Mouse (Mus musculus) midbrain, postnatal 0 days (tissue): ENCODE results near the gene Bad. TPM values are rescaled to one million over a fixed set of nuclear protein-coding genes. Genes with fewer than 3 reads are reported as not detected.

Experiments used
- ATAC-seq: fragments of 200-750 bp; cut with Nextera tagmentation; 2 replicates; pipeline ENCODE4 v1.8.0; 2017; ENCODE audit warnings: moderate number of reproducible peaks, mild to moderate bottlenecking, moderate TSS enrichment, moderate library complexity; ENCODE audit not compliant: low FRiP score
- DNase-seq: peaks from one replicate; pipeline ENCODE4 v3.0.0-alpha.2; 2015; ENCODE audit warnings: low spot score
- H3K27ac ChIP-seq: fragments of 300-500 bp; sonication (generic); 2 replicates; pipeline ENCODE4 v1.5.1; 2014; ENCODE audit warnings: low read depth, mild to moderate bottlenecking, low read length, mixed read lengths
- H3K27me3 ChIP-seq: fragments of 300-500 bp; sonication (generic); 2 replicates; pipeline ENCODE4 v1.6.1; 2014; ENCODE audit warnings: low read length, control low read depth, mixed read lengths; ENCODE audit not compliant: insufficient read depth
- H3K36me3 ChIP-seq: fragments of 300-500 bp; sonication (generic); 2 replicates; pipeline ENCODE4 v1.6.1; 2014; ENCODE audit warnings: low read length, control low read depth, mixed read lengths; ENCODE audit not compliant: insufficient read depth
- H3K4me1 ChIP-seq: fragments of 300-500 bp; sonication (generic); 2 replicates; pipeline ENCODE4 v1.6.1; 2014; ENCODE audit warnings: mild to moderate bottlenecking, control low read depth, antibody characterized with exemption, low read length, mixed read lengths; ENCODE audit not compliant: insufficient read depth
- H3K4me2 ChIP-seq: fragments of 300-500 bp; sonication (generic); 2 replicates; pipeline ENCODE4 v1.6.1; 2014; ENCODE audit warnings: low read depth, mild to moderate bottlenecking, low read length, mixed read lengths; ENCODE audit not compliant: poor library complexity, severe bottlenecking
- H3K4me3 ChIP-seq: fragments of 300-500 bp; sonication (generic); 2 replicates; pipeline ENCODE4 v1.5.1; 2014; ENCODE audit warnings: low read depth, mild to moderate bottlenecking, low read length, moderate library complexity
- H3K9ac ChIP-seq: fragments of 300-500 bp; sonication (generic); replicated peaks from 2 replicates; pipeline ENCODE4 v1.6.1; 2014; ENCODE audit warnings: mild to moderate bottlenecking, low read length, moderate library complexity, mixed read lengths; ENCODE audit not compliant: poor library complexity, severe bottlenecking
- H3K9me3 ChIP-seq: fragments of 300-500 bp; sonication (generic); 2 replicates; pipeline ENCODE4 v1.6.1; 2016; ENCODE audit warnings: low read length, control low read depth
- CTCF ChIP-seq: IDR thresholded peaks from 2 replicates; pipeline ENCODE4 v1.5.1; 2016; ENCODE audit warnings: antibody characterized with exemption, mild to moderate bottlenecking
- WGBS: fragments of 180-500 bp; shearing (Covaris S2); extraction: QIAGEN DNeasy Blood & Tissue Kit; methylation state at CpG from one replicate; pipeline ENCODE4 v1.1.7; 2014; 5-methylcytosine and 5-hydroxymethylcytosine counted together
- polyA plus RNA-seq: library from polyadenylated mRNA; unstranded; fragments of >200 nt; fragmentation: Nextera tagmentation; extraction: Ambion mirVana; gene quantifications from 2 replicates; pipeline ENCODE4 v1.2.1, GENCODE M21; 2015
- total RNA-seq: library from RNA; depleted of rRNA; stranded (reverse); fragments of >200 nt; gene quantifications from 2 replicates; pipeline ENCODE4 v1.2.3, GENCODE M21; 2014

Gene Bad
- total and polyA plus RNA-seq, 2 experiments from 2014 or later, result 50.3 to 91.6 TPM

DNA sequence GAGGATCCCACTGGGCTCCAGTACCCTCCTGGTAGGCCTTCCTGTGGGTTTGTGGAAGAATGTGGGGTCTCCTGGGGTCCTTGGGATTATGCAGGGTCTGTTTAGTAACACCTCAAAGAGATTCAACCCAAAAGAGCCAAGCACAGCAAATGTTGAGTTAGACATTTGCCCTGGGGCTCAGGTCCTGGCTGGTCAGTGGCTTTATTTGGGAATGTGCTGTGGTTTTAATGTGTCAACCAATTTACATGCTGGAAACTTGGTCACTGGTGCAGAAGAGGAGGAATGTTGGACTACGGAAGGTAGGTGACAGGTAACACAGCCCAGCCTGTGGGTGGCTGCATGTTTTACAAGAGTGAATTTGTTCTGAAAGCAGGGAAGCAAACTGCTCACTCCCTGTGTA lies 38.6 kb upstream of the Bad start:
- peaks cover 27% of the 10 kb centered on the region for H3K36me3 ChIP-seq
- 0 out of 2 replicates have a peak, but pooled peaks cover 3% of the 10 kb centered on the region for H3K27me3 ChIP-seq
- no peak overlapping the region for H3K9ac ChIP-seq
- no peak for DNase-seq
- ATAC-seq, result no peak
- no peaks in the 10 kb centered on the region for H3K9me3 ChIP-seq
- H3K4me3 ChIP-seq, result no peak overlapping the region
- peaks cover 5% of the 10 kb centered on the region for H3K4me1 ChIP-seq
- H3K4me2 ChIP-seq, result no peak overlapping the region
- no peak for TF ChIP-seq CTCF
- no peak overlapping the region for H3K27ac ChIP-seq
- 100% methylated on average over 1 of the region's 1 CpGs for WGBS

DNA sequence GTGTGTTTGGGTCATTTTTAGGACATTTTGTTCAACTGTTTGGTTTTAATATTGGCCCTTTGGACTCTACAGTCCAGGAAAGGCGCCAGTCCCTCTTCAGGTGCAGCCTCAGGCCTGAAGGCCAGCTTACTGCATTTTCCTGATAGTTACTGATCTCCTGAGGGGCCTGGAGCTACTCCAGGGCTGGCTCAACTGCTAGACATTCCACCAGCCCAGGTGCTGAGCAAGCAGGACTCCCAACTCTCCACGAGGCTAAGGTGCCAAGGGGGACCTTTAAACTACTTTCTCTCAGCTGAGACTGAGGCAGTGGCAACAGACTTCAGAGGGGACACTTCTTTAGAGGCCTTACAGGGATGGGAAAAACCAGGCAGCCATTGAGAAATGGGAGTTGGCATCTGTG lies 36.8 kb upstream of the Bad start:
- Histone ChIP-seq H3K4me2 (no peak overlapping the region), H3K4me1 (peaks cover 9% of the 10 kb centered on the region), H3K36me3 (peaks cover 27% of the 10 kb centered on the region), H3K27ac (no peak overlapping the region), H3K4me3 (no peak overlapping the region), H3K27me3 (no peaks in the 10 kb centered on the region), H3K9me3 (no peaks in the 10 kb centered on the region), H3K9ac (no peak overlapping the region)
- TF ChIP-seq CTCF, result no peak
- WGBS, result 84% methylated on average over 2 of the region's 2 CpGs
- DNase-seq, result no peak
- ATAC-seq, result no peak

DNA sequence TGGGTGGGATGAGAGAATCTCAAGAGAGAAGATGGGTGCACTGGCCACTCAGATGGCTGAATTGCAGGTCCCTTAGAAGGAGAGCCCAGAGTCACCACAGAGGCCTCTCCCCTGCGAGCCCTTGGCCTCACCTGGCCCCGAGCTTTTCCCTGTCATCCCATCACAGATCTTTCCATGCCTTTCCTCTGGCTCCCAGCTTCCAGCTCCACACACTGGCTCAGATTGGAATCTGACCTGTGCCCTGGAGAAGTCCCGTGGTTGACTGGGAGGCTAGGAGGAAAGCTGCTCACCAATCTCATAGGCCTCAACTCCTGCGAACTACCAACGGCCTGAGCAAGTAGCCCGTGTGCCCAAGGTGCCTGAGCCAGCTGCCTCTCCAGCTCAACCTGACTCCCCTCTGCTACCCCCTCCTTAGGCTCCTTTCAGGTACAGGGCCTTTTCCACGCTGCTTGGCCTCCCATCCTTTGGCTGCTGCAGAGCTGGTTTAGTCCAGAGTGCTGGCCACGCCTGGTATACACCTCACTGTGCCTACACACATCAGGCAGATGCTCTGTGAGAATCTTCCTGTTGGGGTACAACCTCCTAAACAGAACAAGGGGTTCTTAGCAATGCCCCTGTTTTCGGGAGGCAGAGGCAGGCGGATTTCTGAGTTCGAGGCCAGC lies 36.0 kb upstream of the Bad start:
- no peak for TF ChIP-seq CTCF
- ATAC-seq, result no peak
- H3K4me3 ChIP-seq, result no peak overlapping the region
- no peaks in the 10 kb centered on the region for H3K27me3 ChIP-seq
- no peak for DNase-seq
- no peak overlapping the region for H3K27ac ChIP-seq
- no peaks in the 10 kb centered on the region for H3K9me3 ChIP-seq
- peaks cover 9% of the 10 kb centered on the region for H3K4me1 ChIP-seq
- peaks cover 27% of the 10 kb centered on the region for H3K36me3 ChIP-seq
- no peak overlapping the region for H3K4me2 ChIP-seq
- 94% methylated on average over 11 of the region's 11 CpGs for WGBS
- H3K9ac ChIP-seq, result no peak overlapping the region

DNA sequence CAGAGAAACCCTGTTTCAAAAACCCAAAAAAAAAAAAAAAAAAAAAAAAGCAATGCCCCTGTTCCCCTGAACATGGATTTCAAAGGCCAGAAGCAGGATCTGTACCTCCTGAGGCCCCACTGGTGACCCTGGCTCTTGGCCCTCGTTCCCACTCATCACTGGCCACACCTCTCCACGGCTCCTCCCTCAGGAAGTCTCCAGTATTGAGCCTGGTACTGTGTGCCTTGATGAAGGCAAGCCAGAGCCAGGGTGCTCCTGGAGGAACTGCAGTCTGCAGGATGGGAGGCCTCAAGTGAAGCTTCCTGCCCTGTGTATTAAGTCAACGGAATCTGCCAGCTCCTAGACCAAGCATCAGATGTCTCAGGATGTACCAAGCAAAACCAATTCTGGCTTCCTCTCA lies 35.5 kb upstream of the Bad start:
- no peak overlapping the region for H3K4me3 ChIP-seq
- peaks cover 9% of the 10 kb centered on the region for H3K4me1 ChIP-seq
- WGBS, result 89% methylated on average over 3 of the region's 3 CpGs
- H3K36me3 ChIP-seq, result peaks cover 29% of the 10 kb centered on the region
- no peak for DNase-seq
- H3K27ac ChIP-seq, result no peak overlapping the region
- TF ChIP-seq CTCF, result no peak
- H3K9ac ChIP-seq, result no peak overlapping the region
- ATAC-seq, result no peak
- H3K27me3 ChIP-seq, result no peaks in the 10 kb centered on the region
- H3K9me3 ChIP-seq, result no peaks in the 10 kb centered on the region
- H3K4me2 ChIP-seq, result no peak overlapping the region

DNA sequence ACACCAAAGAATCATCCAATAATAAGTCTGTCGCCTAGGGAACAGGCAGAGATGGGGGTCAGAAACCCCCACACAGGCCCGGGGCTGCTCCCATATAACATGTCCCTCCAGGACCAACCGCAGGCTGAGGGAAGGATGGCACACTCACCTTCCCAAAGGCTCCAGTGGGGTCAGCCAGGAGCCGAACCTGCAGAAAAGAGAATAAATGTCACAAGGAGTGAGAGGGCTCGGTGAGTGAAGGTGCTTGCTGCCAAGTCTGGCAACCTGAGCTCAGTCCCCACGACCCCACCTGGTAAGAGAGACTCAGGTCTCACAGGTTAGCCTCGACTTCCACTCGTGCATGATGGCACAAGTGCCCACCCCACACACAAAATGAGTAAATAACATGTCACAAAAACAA lies 34.6 kb upstream of the Bad start:
- no peak overlapping the region for H3K27ac ChIP-seq
- no peak overlapping the region for H3K4me3 ChIP-seq
- H3K27me3 ChIP-seq, result no peaks in the 10 kb centered on the region
- H3K9me3 ChIP-seq, result no peaks in the 10 kb centered on the region
- no peak overlapping the region for H3K9ac ChIP-seq
- ATAC-seq (no peak), DNase-seq (no peak)
- no peak overlapping the region for H3K4me2 ChIP-seq
- 93% methylated on average over 8 of the region's 8 CpGs for WGBS
- peaks cover 9% of the 10 kb centered on the region for H3K4me1 ChIP-seq
- H3K36me3 ChIP-seq, result peaks cover 38% of the 10 kb centered on the region
- TF ChIP-seq CTCF, result no peak

DNA sequence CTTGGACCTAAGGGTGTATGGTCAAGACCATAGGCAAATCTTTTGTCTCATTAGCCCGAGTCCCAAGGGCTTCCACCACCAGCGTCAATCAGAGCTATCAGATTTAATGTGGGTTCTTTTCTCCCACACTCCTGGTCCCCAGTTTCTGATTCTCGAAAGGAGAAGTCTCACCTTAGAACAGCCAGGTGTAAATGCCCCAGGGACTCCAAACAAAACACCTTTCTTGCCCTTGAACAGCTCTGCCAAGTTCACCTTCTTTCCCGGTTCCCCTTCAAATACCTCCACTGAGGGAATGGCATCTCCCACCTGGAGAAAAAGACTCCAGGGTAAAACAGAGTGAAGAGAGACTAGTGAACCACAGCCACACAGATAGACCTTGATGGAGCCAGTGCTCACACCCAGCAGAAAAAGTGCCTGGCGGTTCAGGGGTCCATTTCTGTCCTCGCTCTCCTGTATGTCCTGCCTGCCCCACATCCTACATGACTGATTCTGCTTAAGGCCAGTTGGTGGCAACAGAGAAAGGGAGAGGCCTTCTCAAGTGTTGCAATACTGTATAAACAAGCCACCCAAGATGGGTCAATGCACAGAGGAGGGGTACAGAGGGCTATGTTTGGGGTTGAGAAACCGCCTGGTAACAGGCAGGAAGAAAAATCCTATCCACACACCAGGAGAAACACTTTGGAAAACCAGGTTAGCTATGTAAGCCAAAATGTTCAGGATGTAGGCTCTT lies 33.7 kb upstream of the Bad start:
- Histone ChIP-seq H3K36me3 (peaks cover 47% of the 10 kb centered on the region), H3K9me3 (no peaks in the 10 kb centered on the region), H3K4me2 (peak overlapping the region; percentile 76), H3K4me1 (peaks cover 9% of the 10 kb centered on the region), H3K9ac (no peak overlapping the region; the same call in 1 of the 2 replicates), H3K27ac (no peak overlapping the region), H3K27me3 (no peaks in the 10 kb centered on the region), H3K4me3 (peak overlapping the region; percentile 58)
- TF ChIP-seq CTCF, result no peak
- 88% methylated on average over 7 of the region's 7 CpGs for WGBS
- no peak for DNase-seq
- no peak for ATAC-seq
